ENCODE assay signal across 17 mouse cellular contexts in genomic region chr2:61623996-61624395, GRCm38 (mm10). TPM values are rescaled to one million over a fixed set of nuclear protein-coding genes. Genes with fewer than 3 reads are reported as not detected.
DNase-seq lines count a peak whose midpoint lies in the region; ATAC-seq and TF ChIP-seq lines count a peak whose summit lies in the region.
"Had no signal": no experiment of that assay in that cellular context is flagged by ENCODE, and none has a peak within 500 bp of the region (broad histone marks: within the 10 kb centered on the region; RNA-seq: fewer than 3 reads in every experiment).

No protein-coding gene starts in this region.

- peaks cover 4% of the 10 kb centered on the region; the same call in 1 of the 2 replicates for H3K9me3 ChIP-seq in forebrain, embryonic 16.5 days (ENCODE audit: control insufficient read depth, low read length)
- no peaks in the 10 kb centered on the region for H3K9me3 ChIP-seq in forebrain, embryonic 13.5 days (replicated peaks)
- H3K9me3 ChIP-seq: embryonic facial prominence, embryonic 10.5 days; embryonic facial prominence, embryonic 12.5 days; forebrain, embryonic 12.5 days had no signal

- DNase-seq in layer of hippocampus, adult 9-10 months (ENCODE audit: low spot score): peak; percentile 22
- DNase-seq in layer of hippocampus, adult 8-10 months (ENCODE audit: low spot score in 2 of 2): no peak
- DNase-seq in brain, embryonic 14.5 days (ENCODE audit: low read depth): peak; percentile 64
- DNase-seq in kidney, adult 18-20 months: no peak
- DNase-seq: adrenal gland, adult 2 months; adrenal gland, postnatal 10 days; adrenal gland, postnatal 25 days; cerebellum, adult 11-12 months; cerebellum, adult 2 months; cerebellum, adult 9-10 months; cerebellum, postnatal 10 days; cerebellum, postnatal 25 days had no signal

- H3K4me3 ChIP-seq in forebrain, embryonic 16.5 days (replicated peaks; ENCODE audit: low read length): no peak overlapping the region
- no peak overlapping the region for H3K4me3 ChIP-seq in forebrain, embryonic 13.5 days
- H3K4me3 ChIP-seq: embryonic facial prominence, embryonic 10.5 days; embryonic facial prominence, embryonic 12.5 days; forebrain, embryonic 12.5 days had no signal

- TF ChIP-seq CTCF in brain, embryonic 14.5 days (IDR thresholded peaks at IDR 0.05; ENCODE audit: borderline replicate concordance, extremely low read depth, insufficient read depth, insufficient read length): no peak

- H3K4me1 ChIP-seq in forebrain, embryonic 16.5 days (replicated peaks; ENCODE audit: control insufficient read depth, insufficient read depth, low read length): no peaks in the 10 kb centered on the region
- H3K4me1 ChIP-seq in forebrain, embryonic 13.5 days: no peaks in the 10 kb centered on the region
- H3K4me1 ChIP-seq: embryonic facial prominence, embryonic 10.5 days; embryonic facial prominence, embryonic 12.5 days; forebrain, embryonic 12.5 days had no signal

- no peaks in the 10 kb centered on the region for H3K27me3 ChIP-seq in forebrain, embryonic 16.5 days (replicated peaks; ENCODE audit: control insufficient read depth, insufficient read depth, low read length)
- H3K27me3 ChIP-seq in forebrain, embryonic 13.5 days: no peaks in the 10 kb centered on the region
- H3K27me3 ChIP-seq: embryonic facial prominence, embryonic 12.5 days; forebrain, embryonic 12.5 days had no signal

- ATAC-seq in forebrain, embryonic 16.5 days: peak; percentile 50; the same call in 1 of the 2 replicates
- no peak for ATAC-seq in forebrain, embryonic 13.5 days

- H3K27ac ChIP-seq in forebrain, embryonic 16.5 days (ENCODE audit: low read length): no peak overlapping the region
- no peak overlapping the region for H3K27ac ChIP-seq in forebrain, embryonic 13.5 days
- H3K27ac ChIP-seq: embryonic facial prominence, embryonic 10.5 days; embryonic facial prominence, embryonic 12.5 days; forebrain, embryonic 12.5 days had no signal

- TF ChIP-seq POLR2A in brain, embryonic 14.5 days (IDR thresholded peaks at IDR 0.05; ENCODE audit: borderline replicate concordance, extremely low read depth, insufficient read depth, insufficient read length, poor library complexity, severe bottlenecking): no peak

- no peak overlapping the region for H3K4me2 ChIP-seq in forebrain, embryonic 16.5 days (ENCODE audit: low read length)
- H3K4me2 ChIP-seq in forebrain, embryonic 13.5 days: no peak overlapping the region
- H3K4me2 ChIP-seq: embryonic facial prominence, embryonic 12.5 days; forebrain, embryonic 12.5 days had no signal

- H3K36me3 ChIP-seq in forebrain, embryonic 16.5 days (ENCODE audit: control insufficient read depth, insufficient read depth): peaks cover 8% of the 10 kb centered on the region
- H3K36me3 ChIP-seq in forebrain, embryonic 13.5 days (ENCODE audit: poor library complexity, severe bottlenecking): peaks cover 31% of the 10 kb centered on the region; the same call in 1 of the 2 replicates

- no peak overlapping the region for H3K9ac ChIP-seq in forebrain, embryonic 16.5 days (replicated peaks; ENCODE audit: low read depth, low read length)
- no peak overlapping the region for H3K9ac ChIP-seq in forebrain, embryonic 13.5 days
- H3K9ac ChIP-seq: embryonic facial prominence, embryonic 12.5 days; forebrain, embryonic 12.5 days had no signal

RNA-seq across cellular contexts. Expression of gene Tank, which starts 45.6 kb away (rescaled TPM):
- 30.0 and 33.6 TPM in 2 replicates for polyA plus RNA-seq in forebrain, embryonic 16.5 days (2015; fragmentation: Nextera tagmentation; extraction: Ambion mirVana)
- polyA plus RNA-seq in forebrain, embryonic 13.5 days (2015; fragmentation: Nextera tagmentation; extraction: Ambion mirVana): 27.6 and 31.2 TPM in 2 replicates
- total RNA-seq in layer of hippocampus, adult 8-10 months (2022): 10 to 100 TPM; 23.5 to 30.1 (median 25.9) TPM
- polyA plus RNA-seq in brain, embryonic 14.5 days (2012; rRNA removed): 20.5 and 22.0 TPM in 2 replicates

Comparison
In these comparisons a context has a peak if more than half of its experiments do, and no peak if none do; other contexts are left out.
1. DNase-seq: peak in layer of hippocampus, adult 9-10 months (single experiment) and brain, embryonic 14.5 days (single experiment); none in layer of hippocampus, adult 8-10 months (0 of 2) and kidney, adult 18-20 months (single experiment).